Mouse (Mus musculus) T-helper 1 cell (primary cell): Measurements from ENCODE around the gene Usp24.

ENCODE experiments used
- in situ Hi-C: fragments of 300-600 bp; cut with MboI, MseI; formaldehyde crosslinking; loops from one replicate; pipeline ENCODE4 v1.15.1; 2025; ENCODE audit warnings: high pct_unique_total_duplicates

Usp24 gene

GRCm38 (mm10) chr4:106426286-106426685 lies 110.3 kb downstream of the Usp24 start:
- in situ Hi-C loops = no loop called here

DNA sequence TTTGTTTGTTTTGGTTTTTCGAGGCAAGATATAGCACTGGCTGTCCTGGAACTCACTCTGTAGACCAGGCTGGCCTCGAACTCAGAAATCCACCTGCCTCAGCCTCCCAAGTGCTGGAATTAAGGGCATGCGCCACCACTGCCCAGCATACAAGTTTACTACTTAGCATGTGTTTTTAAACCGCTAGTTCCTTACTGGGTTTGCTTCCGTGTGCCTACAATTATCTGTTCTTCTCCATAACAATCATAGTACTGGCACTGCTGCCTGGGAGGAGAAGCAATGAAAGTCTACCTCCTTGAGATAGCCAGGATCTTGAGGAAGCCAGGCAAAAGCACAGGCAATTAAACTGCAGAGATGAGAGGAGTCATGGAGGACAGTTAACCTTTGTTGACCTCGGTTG lies 112.6 kb downstream of the Usp24 start:
- in situ Hi-C loops = no loop called here

DNA sequence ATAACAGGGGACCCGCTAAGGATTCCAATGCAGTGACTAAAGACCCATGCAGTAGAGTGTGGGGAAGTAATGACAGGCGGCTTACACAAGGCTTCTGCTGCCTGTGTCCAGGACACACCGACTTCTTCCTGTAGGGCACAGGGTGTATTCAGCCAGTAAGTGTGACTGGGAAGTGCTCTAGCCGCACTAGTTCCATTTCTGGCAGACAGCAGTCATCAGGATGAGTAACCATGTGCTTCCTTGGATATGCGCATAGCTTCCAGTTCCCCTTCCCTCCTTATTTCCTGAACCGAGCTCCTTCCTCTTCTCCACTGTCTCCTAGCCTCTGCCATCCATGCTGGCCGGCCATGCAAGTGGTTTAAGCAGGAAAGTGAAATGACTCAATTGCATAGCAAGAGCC lies 113.1 kb downstream of the Usp24 start:
- in situ Hi-C loops = no loop called here

DNA sequence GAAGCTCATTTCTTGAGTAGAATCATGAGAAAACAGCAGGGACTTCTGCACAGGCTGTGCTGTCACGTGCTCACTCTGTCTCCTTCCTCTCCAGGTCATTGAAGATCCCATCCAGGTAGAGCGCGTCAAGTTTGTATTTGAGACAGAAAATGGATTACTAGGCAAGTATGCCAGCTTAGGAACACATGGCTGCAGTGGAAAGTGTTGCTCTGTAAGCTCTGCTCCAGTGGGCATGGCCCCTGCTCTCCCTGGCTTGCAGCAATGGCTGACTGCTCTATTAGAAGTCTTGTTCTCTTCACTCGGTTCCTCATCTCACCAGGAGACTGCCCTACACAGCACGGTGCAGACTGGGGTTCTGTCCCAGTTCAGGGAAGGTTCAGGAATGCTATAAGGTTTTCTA lies 114.4 kb downstream of the Usp24 start:
- in situ Hi-C loops = loop anchor here (5.0 kb wide), 1 partner anchor 53 kb away; no protein-coding TSS in a partner anchor

- in situ Hi-C loops = no loop called here
These were observed 119.4 kb downstream of the Usp24 start for GRCm38 (mm10) chr4:106435426-106435825.

GRCm38 (mm10) chr4:106436475-106436874 lies 120.5 kb downstream of the Usp24 start:
- in situ Hi-C loops = no loop called here

DNA sequence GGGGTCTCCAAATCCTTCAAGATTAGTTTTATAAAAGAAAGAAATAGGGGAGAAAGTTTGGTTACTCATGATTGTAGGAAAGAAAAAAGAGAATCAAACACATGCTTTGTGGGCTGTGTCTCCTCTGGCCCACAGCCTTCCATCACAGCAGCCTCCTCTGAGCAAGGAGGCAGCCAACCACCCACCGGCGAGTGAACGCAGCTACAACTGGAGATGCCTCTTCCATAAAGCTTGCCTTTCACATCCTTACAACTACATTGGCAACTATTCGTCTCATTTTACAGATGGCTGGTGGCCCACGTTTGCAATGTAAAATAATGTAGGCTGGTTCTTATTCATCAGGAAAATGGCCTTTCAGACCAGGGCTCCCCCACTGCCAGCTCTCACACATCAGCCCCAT lies 121.2 kb downstream of the Usp24 start:
- in situ Hi-C loops = no loop called here

DNA sequence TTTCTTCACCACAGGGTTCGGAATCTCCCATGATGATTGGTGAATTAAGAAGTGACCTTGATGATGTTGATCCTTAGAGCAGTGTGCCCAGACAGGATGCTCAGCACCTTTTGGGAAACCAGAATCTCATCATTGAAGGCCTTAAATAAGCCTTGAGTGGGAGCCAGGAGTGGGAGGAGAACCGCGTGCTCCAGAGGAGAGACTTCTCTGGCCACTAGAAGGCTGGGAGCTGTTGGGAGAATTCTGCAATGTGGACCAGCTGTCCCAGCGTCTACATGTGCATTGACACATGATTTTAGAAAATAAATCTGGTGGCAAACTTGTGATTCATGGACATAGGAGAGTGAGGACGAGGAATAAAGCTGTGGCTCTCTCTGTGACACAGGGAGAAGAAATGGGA lies 122.8 kb downstream of the Usp24 start:
- in situ Hi-C loops = no loop called here

- in situ Hi-C loops = no loop called here
These were observed 127.2 kb downstream of the Usp24 start for GRCm38 (mm10) chr4:106443182-106443581.

DNA sequence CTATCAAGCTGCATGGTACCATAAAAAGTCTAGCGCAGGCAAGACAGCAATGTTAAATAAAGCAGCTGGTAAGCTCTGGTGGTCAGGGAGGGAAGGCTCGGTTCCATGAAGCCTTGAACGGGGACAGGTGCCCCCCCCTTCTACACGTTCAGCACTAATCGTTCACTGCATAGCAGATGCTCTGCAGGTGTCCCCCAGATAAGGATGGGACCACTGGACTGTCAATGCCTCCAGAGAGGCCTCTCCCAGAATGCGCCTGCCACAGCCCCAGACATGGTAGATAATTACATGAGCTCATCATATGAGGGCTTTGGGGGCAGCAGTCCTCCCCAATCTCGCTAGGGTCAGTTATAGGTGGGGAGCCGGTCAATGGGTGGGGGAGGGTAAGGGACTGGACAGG lies 133.3 kb downstream of the Usp24 start:
- in situ Hi-C loops = no loop called here

GRCm38 (mm10) chr4:106452401-106452800 lies 136.4 kb downstream of the Usp24 start:
- in situ Hi-C loops = no loop called here

DNA sequence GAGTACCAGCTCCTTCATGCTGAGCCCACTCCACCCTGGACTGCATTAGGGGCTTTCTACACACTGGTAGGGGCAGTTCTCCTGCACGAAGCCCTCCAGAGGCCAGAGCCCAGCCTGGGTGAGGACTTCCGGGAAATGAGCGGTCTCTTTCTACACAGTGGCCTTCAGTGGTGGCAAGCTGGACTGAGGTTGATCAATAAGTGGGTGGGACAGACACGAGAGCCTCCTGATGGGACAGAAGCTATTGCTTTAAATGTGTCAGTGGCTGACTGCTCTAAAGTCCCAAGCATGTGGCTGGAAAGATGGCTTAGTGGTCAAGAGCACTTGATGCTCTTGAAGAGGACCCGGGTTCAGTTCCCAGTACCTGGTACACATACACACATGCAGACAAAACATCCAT lies 137.1 kb downstream of the Usp24 start:
- in situ Hi-C loops = no loop called here

- in situ Hi-C loops = no loop called here
These were observed 137.5 kb downstream of the Usp24 start for GRCm38 (mm10) chr4:106453516-106453915.

GRCm38 (mm10) chr4:106454541-106454940 lies 138.5 kb downstream of the Usp24 start:
- in situ Hi-C loops = no loop called here

DNA sequence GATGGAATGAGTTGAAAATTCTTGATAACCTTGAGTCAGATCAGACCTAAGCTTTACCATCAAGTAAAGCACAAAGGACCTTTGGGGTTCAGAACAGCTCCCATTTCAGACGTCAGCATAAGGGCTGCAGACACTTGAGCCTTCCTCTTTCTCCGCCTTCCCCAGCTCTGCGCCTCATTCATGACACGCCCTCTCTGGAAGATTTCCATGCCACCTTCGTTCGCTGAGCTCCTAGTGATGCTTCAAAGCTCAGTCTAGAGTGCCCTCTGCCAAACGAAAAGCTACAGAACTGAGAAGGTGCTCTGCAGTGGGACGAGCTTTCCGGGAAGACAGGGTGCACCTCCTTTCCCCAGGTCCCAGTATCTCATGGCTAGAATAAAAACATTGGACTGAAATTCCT lies 146.0 kb downstream of the Usp24 start:
- in situ Hi-C loops = no loop called here

GRCm38 (mm10) chr4:106462524-106462923 lies 146.5 kb downstream of the Usp24 start:
- in situ Hi-C loops = no loop called here

GRCm38 (mm10) chr4:106463174-106463801 lies 147.3 kb downstream of the Usp24 start:
- in situ Hi-C loops = no loop called here

GRCm38 (mm10) chr4:106467420-106468110 lies 151.6 kb downstream of the Usp24 start:
- in situ Hi-C loops = no loop called here

DNA sequence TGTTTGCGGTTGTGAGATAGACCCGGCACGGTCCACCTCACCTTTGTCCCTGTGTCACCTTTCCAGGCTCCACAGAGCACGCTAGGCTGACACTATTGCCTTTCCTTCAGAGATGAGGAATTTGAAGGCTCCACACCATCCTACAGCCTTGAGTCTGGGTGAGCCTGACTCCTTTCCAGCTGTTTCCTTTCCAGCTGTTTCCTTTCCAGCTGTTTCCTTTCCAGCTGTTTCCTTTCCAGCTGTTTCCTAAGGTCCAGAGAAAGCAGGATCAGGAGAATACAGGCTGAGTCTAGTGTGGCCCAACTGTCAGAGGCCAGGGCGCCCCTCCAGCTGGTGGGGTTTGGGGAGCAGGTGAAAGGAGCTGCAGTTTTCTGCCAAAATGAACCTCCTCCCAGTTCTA lies 154.9 kb downstream of the Usp24 start:
- in situ Hi-C loops = loop anchor here (10.0 kb wide), 1 partner anchor 1226 kb away; no protein-coding TSS in a partner anchor

DNA sequence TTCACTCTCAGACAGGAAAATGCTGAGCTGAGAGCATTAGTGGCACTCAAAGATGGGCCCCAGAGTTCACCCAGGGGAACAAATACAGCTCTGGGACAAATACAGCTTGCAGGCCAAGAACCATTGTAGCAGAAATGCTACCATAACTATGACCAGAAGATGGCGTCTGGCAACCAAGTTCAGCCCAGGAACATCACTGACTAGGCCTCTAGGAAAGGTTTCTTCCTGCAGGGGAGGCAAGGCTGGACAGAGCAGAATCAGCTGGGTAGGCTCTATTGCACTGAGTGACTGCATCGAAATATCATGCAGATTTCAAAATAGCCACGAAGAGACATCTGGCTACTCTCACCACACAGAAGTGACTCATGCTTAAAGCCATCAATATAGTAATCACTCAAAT lies 156.3 kb downstream of the Usp24 start:
- in situ Hi-C loops = loop anchor here (10.0 kb wide), 1 partner anchor 1228 kb away; no protein-coding TSS in a partner anchor

GRCm38 (mm10) chr4:106474241-106474640 lies 158.2 kb downstream of the Usp24 start:
- in situ Hi-C loops = loop anchor here (10.0 kb wide), 1 partner anchor 1229 kb away; no protein-coding TSS in a partner anchor

DNA sequence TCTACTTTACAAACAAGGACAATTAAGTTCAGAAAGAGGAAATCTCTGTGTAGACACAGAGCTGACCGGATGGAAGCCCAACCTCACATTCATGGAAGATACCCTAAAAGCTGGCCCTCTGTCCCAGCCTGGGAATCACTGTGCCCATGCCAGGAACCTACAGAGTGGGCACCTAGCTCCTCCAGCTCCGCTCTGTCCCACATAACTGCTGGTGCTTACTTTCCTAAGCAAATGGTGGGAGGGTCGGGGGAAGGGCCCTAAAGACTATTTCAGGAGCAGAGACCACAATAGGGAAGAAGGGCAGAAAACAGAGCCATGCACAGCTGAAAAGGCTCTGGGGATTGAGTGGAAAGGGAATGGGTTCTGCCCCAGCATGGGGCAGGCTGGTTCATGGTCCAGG lies 164.5 kb downstream of the Usp24 start:
- in situ Hi-C loops = no loop called here

DNA sequence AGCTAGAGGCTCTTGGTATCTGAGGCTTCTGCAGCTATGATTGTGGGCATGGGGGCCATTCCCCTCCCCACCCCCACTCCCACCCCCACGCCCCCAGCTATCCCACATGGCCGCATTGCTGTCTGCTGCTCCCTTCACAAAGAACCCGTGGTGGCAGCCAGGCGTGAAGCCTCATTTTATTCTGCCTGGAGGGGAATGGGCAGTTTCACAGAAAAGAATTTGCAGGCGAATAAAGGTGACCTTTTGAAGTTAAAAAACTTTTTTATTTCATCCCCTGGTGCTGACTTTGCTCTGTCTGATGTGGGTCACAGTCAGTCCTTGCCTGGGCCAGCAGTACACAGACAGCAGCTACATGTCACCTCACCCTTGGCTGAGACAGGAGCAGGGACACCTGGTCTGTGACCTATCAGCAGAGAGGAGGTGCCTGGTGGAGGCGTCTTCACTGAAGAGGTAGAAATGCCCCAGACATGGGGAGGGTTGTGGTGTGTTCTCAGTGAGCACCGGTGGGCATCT lies 167.3 kb downstream of the Usp24 start:
- in situ Hi-C loops = no loop called here
